Mouse (Mus musculus): ENCODE results near the gene Tpx2. TPM values are rescaled to one million over a fixed set of nuclear protein-coding genes. Genes with fewer than 3 reads are reported as not detected.

Gene Tpx2
- polyA plus RNA-seq, 1 experiment = 54.8 TPM

GRCm38 (mm10) chr2:152922376-152922775 lies 74.6 kb downstream of the Tpx2 start:
- Histone ChIP-seq H3K79me2 (ENCODE audit: control insufficient read depth, insufficient read depth) (peaks cover 18% of the 10 kb centered on the region), H3K4me3 (ENCODE audit: insufficient read depth, poor library complexity, severe bottlenecking) (no peak overlapping the region), H3ac (ENCODE audit: control insufficient read depth, insufficient read length, low read depth) (no peak overlapping the region), H3K36me3 (ENCODE audit: control insufficient read depth, insufficient read depth) (no peaks in the 10 kb centered on the region), H3K79me3 (ENCODE audit: low read depth) (no peaks in the 10 kb centered on the region), H3K27me3 (ENCODE audit: control insufficient read depth, insufficient read depth, insufficient read length) (no peaks in the 10 kb centered on the region)
- TF ChIP-seq FOSL1 (IDR thresholded peaks at IDR 0.05; ENCODE audit: insufficient read depth, low read length, poor library complexity, severe bottlenecking) (no peak), USF1 (IDR thresholded peaks at IDR 0.05; ENCODE audit: low read depth) (no peak), MYOG (IDR thresholded peaks at IDR 0.05; ENCODE audit: control insufficient read depth, extremely low read depth, insufficient read length) (no peak), MAX (IDR thresholded peaks at IDR 0.05) (no peak), CEBPB (IDR thresholded peaks at IDR 0.05; ENCODE audit: low read depth) (no peak), MYOD1 (IDR thresholded peaks at IDR 0.05; ENCODE audit: control insufficient read depth, insufficient read length, low read depth) (no peak)

DNA sequence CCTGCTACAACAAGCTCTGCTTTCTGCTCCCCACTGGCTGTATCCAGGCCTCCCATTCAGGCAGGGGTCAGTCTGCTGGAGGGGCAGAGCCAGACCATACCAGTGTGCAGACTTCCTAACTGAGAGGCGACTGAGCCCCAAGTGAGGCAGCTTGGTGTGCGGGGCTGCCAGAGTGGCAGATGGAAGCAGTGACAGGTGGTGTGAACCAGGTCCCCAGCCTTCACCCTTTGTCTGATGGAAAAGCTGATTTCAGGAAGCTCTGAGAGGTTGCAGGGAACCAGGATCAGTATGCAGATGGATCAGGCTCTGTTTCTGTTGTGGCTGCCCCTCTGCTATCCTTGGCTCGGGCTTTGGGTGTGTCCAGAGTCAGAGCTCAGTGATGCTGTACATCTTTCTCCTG lies 75.9 kb downstream of the Tpx2 start:
- Histone ChIP-seq H3K79me3 (ENCODE audit: low read depth) (no peaks in the 10 kb centered on the region), H3K27me3 (ENCODE audit: control insufficient read depth, insufficient read depth, insufficient read length) (no peaks in the 10 kb centered on the region), H3K4me3 (ENCODE audit: insufficient read depth, poor library complexity, severe bottlenecking) (no peak overlapping the region), H3K79me2 (ENCODE audit: control insufficient read depth, insufficient read depth) (peaks cover 24% of the 10 kb centered on the region), H3K36me3 (ENCODE audit: control insufficient read depth, insufficient read depth) (no peaks in the 10 kb centered on the region), H3ac (ENCODE audit: control insufficient read depth, insufficient read length, low read depth) (no peak overlapping the region)
- TF ChIP-seq MYOD1 (IDR thresholded peaks at IDR 0.05; ENCODE audit: control insufficient read depth, insufficient read length, low read depth) (peak; percentile 8), MYOG (IDR thresholded peaks at IDR 0.05; ENCODE audit: control insufficient read depth, extremely low read depth, insufficient read length) (no peak), MAX (IDR thresholded peaks at IDR 0.05) (no peak), CEBPB (IDR thresholded peaks at IDR 0.05; ENCODE audit: low read depth) (no peak), FOSL1 (IDR thresholded peaks at IDR 0.05; ENCODE audit: insufficient read depth, low read length, poor library complexity, severe bottlenecking) (no peak), USF1 (IDR thresholded peaks at IDR 0.05; ENCODE audit: low read depth) (no peak), CTCF (IDR thresholded peaks at IDR 0.05; ENCODE audit: control insufficient read depth, insufficient read depth, insufficient read length) (no peak)

- H3ac ChIP-seq (ENCODE audit: control insufficient read depth, insufficient read length, low read depth) = no peak overlapping the region
- no peak for TF ChIP-seq FOSL1 (IDR thresholded peaks at IDR 0.05; ENCODE audit: insufficient read depth, low read length, poor library complexity, severe bottlenecking)
- no peak for TF ChIP-seq USF1 (IDR thresholded peaks at IDR 0.05; ENCODE audit: low read depth)
- TF ChIP-seq MAX (IDR thresholded peaks at IDR 0.05) = no peak
- TF ChIP-seq MYOD1 (IDR thresholded peaks at IDR 0.05; ENCODE audit: control insufficient read depth, insufficient read length, low read depth) = no peak
- TF ChIP-seq CEBPB (IDR thresholded peaks at IDR 0.05; ENCODE audit: low read depth) = no peak
- peaks cover 29% of the 10 kb centered on the region for H3K79me2 ChIP-seq (ENCODE audit: control insufficient read depth, insufficient read depth)
- no peaks in the 10 kb centered on the region for H3K27me3 ChIP-seq (ENCODE audit: control insufficient read depth, insufficient read depth, insufficient read length)
- no peaks in the 10 kb centered on the region for H3K36me3 ChIP-seq (ENCODE audit: control insufficient read depth, insufficient read depth)
- no peak overlapping the region for H3K4me3 ChIP-seq (ENCODE audit: insufficient read depth, poor library complexity, severe bottlenecking)
- peaks cover under 1% of the 10 kb centered on the region for H3K79me3 ChIP-seq (ENCODE audit: low read depth)
These were observed 76.4 kb downstream of the Tpx2 start for GRCm38 (mm10) chr2:152924128-152924527.

- no peaks in the 10 kb centered on the region for H3K27me3 ChIP-seq (ENCODE audit: control insufficient read depth, insufficient read depth, insufficient read length)
- H3K4me3 ChIP-seq (ENCODE audit: insufficient read depth, poor library complexity, severe bottlenecking) = peak overlapping the region; percentile 18
- H3ac ChIP-seq (ENCODE audit: control insufficient read depth, insufficient read length, low read depth) = no peak overlapping the region
- no peaks in the 10 kb centered on the region for H3K36me3 ChIP-seq (ENCODE audit: control insufficient read depth, insufficient read depth)
- H3K79me2 ChIP-seq (ENCODE audit: control insufficient read depth, insufficient read depth) = peaks cover 33% of the 10 kb centered on the region
- no peak for TF ChIP-seq CEBPB (IDR thresholded peaks at IDR 0.05; ENCODE audit: low read depth)
- no peak for TF ChIP-seq MYOD1 (IDR thresholded peaks at IDR 0.05; ENCODE audit: control insufficient read depth, insufficient read length, low read depth)
- TF ChIP-seq USF1 (IDR thresholded peaks at IDR 0.05; ENCODE audit: low read depth) = no peak
- peaks cover 3% of the 10 kb centered on the region for H3K79me3 ChIP-seq (ENCODE audit: low read depth)
These were observed 76.8 kb downstream of the Tpx2 start for GRCm38 (mm10) chr2:152924543-152924942.

- H3K79me3 ChIP-seq (ENCODE audit: low read depth) = peaks cover 10% of the 10 kb centered on the region
- H3K79me2 ChIP-seq (ENCODE audit: control insufficient read depth, insufficient read depth) = peaks cover 41% of the 10 kb centered on the region
- H3ac ChIP-seq (ENCODE audit: control insufficient read depth, insufficient read length, low read depth) = peak overlapping the region; percentile 75
- TF ChIP-seq MAX (IDR thresholded peaks at IDR 0.05) (peak; percentile 68), FOSL1 (IDR thresholded peaks at IDR 0.05; ENCODE audit: insufficient read depth, low read length, poor library complexity, severe bottlenecking) (no peak)
- no peaks in the 10 kb centered on the region for H3K27me3 ChIP-seq (ENCODE audit: control insufficient read depth, insufficient read depth, insufficient read length)
- H3K4me3 ChIP-seq (ENCODE audit: insufficient read depth, poor library complexity, severe bottlenecking) = peak overlapping the region; percentile 18
- no peaks in the 10 kb centered on the region for H3K36me3 ChIP-seq (ENCODE audit: control insufficient read depth, insufficient read depth)
These were observed 77.6 kb downstream of the Tpx2 start for GRCm38 (mm10) chr2:152925189-152925872.

- peaks cover 25% of the 10 kb centered on the region for H3K79me3 ChIP-seq (ENCODE audit: low read depth)
- peaks cover 57% of the 10 kb centered on the region for H3K79me2 ChIP-seq (ENCODE audit: control insufficient read depth, insufficient read depth)
- H3ac ChIP-seq (ENCODE audit: control insufficient read depth, insufficient read length, low read depth) = peak overlapping the region; percentile 69
- H3K4me3 ChIP-seq (ENCODE audit: insufficient read depth, poor library complexity, severe bottlenecking) = no peak overlapping the region
- no peaks in the 10 kb centered on the region for H3K27me3 ChIP-seq (ENCODE audit: control insufficient read depth, insufficient read depth, insufficient read length)
- no peak for TF ChIP-seq FOSL1 (IDR thresholded peaks at IDR 0.05; ENCODE audit: insufficient read depth, low read length, poor library complexity, severe bottlenecking)
- TF ChIP-seq MYOG (IDR thresholded peaks at IDR 0.05; ENCODE audit: control insufficient read depth, extremely low read depth, insufficient read length) = no peak
- no peak for TF ChIP-seq USF1 (IDR thresholded peaks at IDR 0.05; ENCODE audit: low read depth)
- TF ChIP-seq CTCF (IDR thresholded peaks at IDR 0.05; ENCODE audit: control insufficient read depth, insufficient read depth, insufficient read length) = no peak
- TF ChIP-seq MAX (IDR thresholded peaks at IDR 0.05) = no peak
- no peak for TF ChIP-seq MYOD1 (IDR thresholded peaks at IDR 0.05; ENCODE audit: control insufficient read depth, insufficient read length, low read depth)
- H3K36me3 ChIP-seq (ENCODE audit: control insufficient read depth, insufficient read depth) = no peaks in the 10 kb centered on the region
These were observed 79.1 kb downstream of the Tpx2 start for GRCm38 (mm10) chr2:152926896-152927295.

Data from C2C12 (cell line).